In the genomic region with DNA sequence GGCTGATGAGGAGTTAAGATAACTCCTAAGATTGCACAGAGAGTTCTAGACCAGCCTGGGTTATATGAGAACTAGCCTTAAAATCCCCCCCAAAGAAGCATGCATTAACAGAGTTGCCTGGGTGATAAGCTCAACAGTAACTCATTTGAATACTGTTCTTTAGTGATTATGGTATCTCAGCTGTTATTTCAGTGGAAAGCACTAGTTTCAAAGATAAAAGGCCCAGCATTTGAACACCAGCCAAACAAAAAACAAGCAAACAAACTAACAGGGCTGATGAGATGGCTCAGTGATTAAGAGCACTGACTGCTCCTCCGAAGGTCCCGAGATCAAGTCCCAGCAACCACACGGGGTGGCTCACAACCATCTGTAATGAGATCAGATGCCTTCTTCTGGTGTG, we compare ENCODE assay signal across 31 mouse cellular contexts. TPM values are rescaled to one million over a fixed set of nuclear protein-coding genes. Genes with fewer than 3 reads are reported as not detected.
DNase-seq lines count a peak whose midpoint lies in the region; ATAC-seq and TF ChIP-seq lines count a peak whose summit lies in the region.
"Had no signal": no experiment of that assay in that cellular context is flagged by ENCODE, and none has a peak within 500 bp of the region (broad histone marks: within the 10 kb centered on the region; RNA-seq: fewer than 3 reads in every experiment).

No protein-coding gene starts in this region.

- no peak for TF ChIP-seq POLR2A in MEL (IDR thresholded peaks at IDR 0.05; ENCODE audit: control insufficient read depth in 1 of 2, insufficient read depth in 1 of 2, low read depth in 1 of 2, low read length in 2 of 2, poor library complexity in 1 of 2)

- H3K27ac ChIP-seq in MEL (ENCODE audit: control insufficient read depth, low read depth, low read length), result peak overlapping the region; percentile 72
- H3K27ac ChIP-seq in liver, embryonic 11.5 days (ENCODE audit: low read depth, low read length), result no peak overlapping the region
- 0 out of 2 replicates have a peak overlapping the region, but pooled peaks have one; percentile 48 for H3K27ac ChIP-seq in liver, embryonic 15.5 days (replicated peaks)
- H3K27ac ChIP-seq: embryonic facial prominence, embryonic 15.5 days; forebrain, embryonic 10.5 days; forebrain, embryonic 15.5 days; heart, embryonic 10.5 days; hindbrain, embryonic 13.5 days; hindbrain, postnatal 0 days had no signal

- no peak for TF ChIP-seq RAD21 in MEL (IDR thresholded peaks at IDR 0.05; ENCODE audit: low read depth, low read length)

- WGBS in liver, embryonic 11.5 days, result 70% methylated on average over 3 of the region's 3 CpGs
- 22% methylated on average over 3 of the region's 3 CpGs for WGBS in liver, embryonic 15.5 days (ENCODE audit: insufficient replicate concordance)

- peaks cover 21 to 24% of the 10 kb centered on the region in 2 experiments for H3K4me1 ChIP-seq in MEL (ENCODE audit: control insufficient read depth in 1 of 2, insufficient read depth in 2 of 2, low read length in 2 of 2)
- peaks cover 21% of the 10 kb centered on the region for H3K4me1 ChIP-seq in liver, embryonic 11.5 days (replicated peaks; ENCODE audit: control insufficient read depth, insufficient read depth, low read length)
- H3K4me1 ChIP-seq in liver, embryonic 15.5 days (replicated peaks), result peaks cover 44% of the 10 kb centered on the region

- H3K4me2 ChIP-seq in liver, embryonic 11.5 days, result no peak overlapping the region
- peak overlapping the region; percentile 3; the same call in 1 of the 2 replicates for H3K4me2 ChIP-seq in liver, embryonic 15.5 days
- H3K4me2 ChIP-seq: embryonic facial prominence, embryonic 15.5 days; forebrain, embryonic 15.5 days; hindbrain, embryonic 13.5 days had no signal

- H3K4me3 ChIP-seq in MEL (ENCODE audit: control insufficient read depth in 1 of 2, insufficient read depth in 1 of 2, low read depth in 2 of 2, low read length in 2 of 2), result peak overlapping the region; percentile 1 to 38; a peak in 3 of 4 replicates
- H3K4me3 ChIP-seq in liver, embryonic 11.5 days (ENCODE audit: low read depth, low read length), result no peak overlapping the region
- no peak overlapping the region for H3K4me3 ChIP-seq in liver, embryonic 15.5 days (replicated peaks)
- H3K4me3 ChIP-seq: embryonic facial prominence, embryonic 15.5 days; erythroblast, embryonic 14.5 days; forebrain, embryonic 10.5 days; forebrain, embryonic 15.5 days; heart, embryonic 10.5 days; hindbrain, embryonic 13.5 days had no signal

- peaks cover 70% of the 10 kb centered on the region for H3K79me2 ChIP-seq in MEL (ENCODE audit: control insufficient read depth, insufficient read depth, low read length, poor library complexity)

- TF ChIP-seq EP300 in MEL (IDR thresholded peaks at IDR 0.05; ENCODE audit: low read depth in 1 of 2, low read length in 2 of 2), result peak; percentile 94 to 97

- peak; percentile 72 for ATAC-seq in liver, embryonic 11.5 days (replicated peaks; ENCODE audit: low FRiP score)
- peak; percentile 17; the same call in 1 of the 2 replicates for ATAC-seq in liver, embryonic 15.5 days (ENCODE audit: insufficient read depth)
- peak; percentile 81 for ATAC-seq in megakaryocyte-erythroid progenitor cell, adult 5-6 weeks (replicated peaks; ENCODE audit: low FRiP score, low TSS enrichment, poor library complexity, severe bottlenecking)
- ATAC-seq: CD4-positive, CD25-positive, alpha-beta regulatory T cell, adult 4 months; forebrain, embryonic 15.5 days; hindbrain, postnatal 0 days had no signal

- no peaks in the 10 kb centered on the region for H3K27me3 ChIP-seq in MEL (ENCODE audit: control insufficient read depth in 1 of 2, insufficient read depth in 2 of 2, low read length in 2 of 2)
- no peaks in the 10 kb centered on the region for H3K27me3 ChIP-seq in liver, embryonic 11.5 days (replicated peaks; ENCODE audit: control insufficient read depth, insufficient read depth, low read length)
- H3K27me3 ChIP-seq in liver, embryonic 15.5 days, result no peaks in the 10 kb centered on the region
- H3K27me3 ChIP-seq: embryonic facial prominence, embryonic 15.5 days; forebrain, embryonic 15.5 days; hindbrain, embryonic 13.5 days had no signal

- no peak for TF ChIP-seq CTCF in MEL (IDR thresholded peaks at IDR 0.05 in 2 of 3, conservative IDR thresholded peaks at IDR 0.05 in 1 of 3; ENCODE audit: control insufficient read depth in 1 of 3, insufficient read depth in 1 of 3, low read depth in 2 of 3, low read length in 3 of 3, poor library complexity in 1 of 3, severe bottlenecking in 1 of 3)

- peaks cover 31 to 42% of the 10 kb centered on the region in 2 experiments for H3K36me3 ChIP-seq in MEL (ENCODE audit: control insufficient read depth in 1 of 2, insufficient read depth in 2 of 2, low read length in 2 of 2)
- peaks cover 13% of the 10 kb centered on the region for H3K36me3 ChIP-seq in liver, embryonic 11.5 days (ENCODE audit: control insufficient read depth, insufficient read depth, low read length)
- H3K36me3 ChIP-seq in liver, embryonic 15.5 days (replicated peaks), result peaks cover 50% of the 10 kb centered on the region

- peak overlapping the region; percentile 6; the same call in 1 of the 2 replicates for H3K9ac ChIP-seq in MEL (ENCODE audit: control insufficient read depth, low read depth, low read length, poor library complexity, severe bottlenecking)
- H3K9ac ChIP-seq in liver, embryonic 11.5 days (ENCODE audit: low read depth, low read length), result no peak overlapping the region
- no peak overlapping the region for H3K9ac ChIP-seq in liver, embryonic 15.5 days
- H3K9ac ChIP-seq: embryonic facial prominence, embryonic 15.5 days; forebrain, embryonic 15.5 days; hindbrain, embryonic 13.5 days had no signal

- peak; percentile 91 for DNase-seq in MEL (ENCODE audit: low read depth, low spot score)
- DNase-seq in liver, embryonic 11.5 days (ENCODE audit: low spot score), result no peak
- no peak for DNase-seq in lung, postnatal 36 days
- no peak for DNase-seq in urinary bladder, postnatal 10 days (ENCODE audit: low spot score)
- no peak for DNase-seq in layer of hippocampus, postnatal 36 days
- DNase-seq: adrenal gland, adult 2 months; adrenal gland, postnatal 25 days; B cell, adult 2 months; cerebellum, adult 11 months; cerebellum, adult 8-10 months; cerebellum, postnatal 14 days; embryo, embryonic 11 days; gastrocnemius, postnatal 10 days; heart, adult 18-20 months; heart, postnatal 10 days; heart, postnatal 4 days had no signal

- no peaks in the 10 kb centered on the region for H3K9me3 ChIP-seq in MEL (replicated peaks; ENCODE audit: insufficient read depth, low read length)
- H3K9me3 ChIP-seq in liver, embryonic 11.5 days (ENCODE audit: control insufficient read depth, low read length), result no peaks in the 10 kb centered on the region; the same call in 1 of the 2 replicates
- no peaks in the 10 kb centered on the region for H3K9me3 ChIP-seq in liver, embryonic 15.5 days (replicated peaks)
- H3K9me3 ChIP-seq: embryonic facial prominence, embryonic 15.5 days; forebrain, embryonic 15.5 days; G1E; heart, embryonic 10.5 days; hindbrain, embryonic 13.5 days had no signal

TF ChIP-seq in MEL, 35 proteins besides CTCF, POLR2A, EP300 and RAD21 (continues in another document):
- TF ChIP-seq USF1 (IDR thresholded peaks at IDR 0.05; ENCODE audit: low read depth, low read length) (no peak), ZMIZ1 (IDR thresholded peaks at IDR 0.05; ENCODE audit: low read depth, low read length) (peak; percentile 37; the same call in 1 of the 2 replicates), E2F4 (IDR thresholded peaks at IDR 0.05; ENCODE audit: borderline replicate concordance, low read depth, low read length) (no peak), KAT2A (conservative IDR thresholded peaks at IDR 0.05; ENCODE audit: low read depth, low read length) (no peak; the same call in 1 of the 2 replicates), CHD2 (IDR thresholded peaks at IDR 0.05; ENCODE audit: low read length) (no peak), CHD1 (IDR thresholded peaks at IDR 0.05; ENCODE audit: low read depth, low read length) (peak; percentile 80), ETS1 (IDR thresholded peaks at IDR 0.05; ENCODE audit: low read depth, low read length) (peak; percentile 100), ZC3H11A (IDR thresholded peaks at IDR 0.05; ENCODE audit: low read depth, low read length) (peak; percentile 28; the same call in 1 of the 2 replicates), NELFE (IDR thresholded peaks at IDR 0.05; ENCODE audit: low read depth, low read length) (no peak)

RNA-seq across cellular contexts. Expression of a gene that starts 4.9 kb away (rescaled TPM):
- total RNA-seq in MEL (2012; rRNA removed), result 36.0 and 37.0 TPM in 2 replicates
- 100 to 1,000 TPM in 1 of 2 experiments, 10 to 100 TPM in 1; 39.9 to 135 TPM for polyA plus RNA-seq in MEL (2012; ENCODE audit: insufficient read depth in 1 of 2, insufficient read length in 2 of 2, low read depth in 1 of 2, low replicate concordance in 2 of 2, missing spikeins in 1 of 2)
- polyA plus RNA-seq in liver, embryonic 11.5 days (2014; fragmentation: Nextera tagmentation; extraction: Ambion mirVana), result 13.0 and 14.1 TPM in 2 replicates
- polyA plus RNA-seq in liver, embryonic 15.5 days (2015; fragmentation: Nextera tagmentation; extraction: Ambion mirVana), result 6.8 and 7.2 TPM in 2 replicates
- 45.5 and 63.9 TPM in 2 replicates for total RNA-seq in megakaryocyte-erythroid progenitor cell, adult 5-6 weeks (2014; fragmentation: Nextera tagmentation)
- total RNA-seq in megakaryocyte-erythroid progenitor cell, adult 5-6 weeks (2017), result 56.5 and 63.8 TPM in 2 replicates
- 10 to 100 TPM; 54.6 to 58.2 TPM for total RNA-seq in layer of hippocampus, postnatal 36 days (2021)

RNA-seq across cellular contexts. Expression of a gene that starts 14.3 kb away (rescaled TPM):
- 18.0 and 20.3 TPM in 2 replicates for total RNA-seq in MEL (2012; rRNA removed)
- 10 to 100 TPM in 1 of 2 experiments, not detected in 1; 23.9 TPM for polyA plus RNA-seq in MEL (2012; ENCODE audit: insufficient read depth in 1 of 2, insufficient read length in 2 of 2, low read depth in 1 of 2, low replicate concordance in 2 of 2, missing spikeins in 1 of 2)
- 22.6 and 24.0 TPM in 2 replicates for polyA plus RNA-seq in liver, embryonic 11.5 days (2014; fragmentation: Nextera tagmentation; extraction: Ambion mirVana)
- polyA plus RNA-seq in liver, embryonic 15.5 days (2015; fragmentation: Nextera tagmentation; extraction: Ambion mirVana), result 6.4 and 8.0 TPM in 2 replicates
- total RNA-seq in megakaryocyte-erythroid progenitor cell, adult 5-6 weeks (2014; fragmentation: Nextera tagmentation), result 15.7 and 28.8 TPM in 2 replicates
- 19.4 and 21.3 TPM in 2 replicates for total RNA-seq in megakaryocyte-erythroid progenitor cell, adult 5-6 weeks (2017)
- total RNA-seq in layer of hippocampus, postnatal 36 days (2021), result 10 to 100 TPM; 64.3 to 69.0 TPM

RNA-seq across cellular contexts. Expression of a gene that starts 22.3 kb away (rescaled TPM):
- not detected in 2 replicates for total RNA-seq in MEL (2012; rRNA removed)
- 1 to 10 TPM in 1 of 2 experiments, not detected in 1; 7.3 TPM for polyA plus RNA-seq in MEL (2012; ENCODE audit: insufficient read depth in 1 of 2, insufficient read length in 2 of 2, low read depth in 1 of 2, low replicate concordance in 2 of 2, missing spikeins in 1 of 2)
- polyA plus RNA-seq in liver, embryonic 11.5 days (2014; fragmentation: Nextera tagmentation; extraction: Ambion mirVana), result not detected in 2 replicates
- not detected in 2 replicates for polyA plus RNA-seq in liver, embryonic 15.5 days (2015; fragmentation: Nextera tagmentation; extraction: Ambion mirVana)
- 4.3 TPM in 1 of 2 replicates, not detected in the other for total RNA-seq in megakaryocyte-erythroid progenitor cell, adult 5-6 weeks (2014; fragmentation: Nextera tagmentation)
- total RNA-seq in megakaryocyte-erythroid progenitor cell, adult 5-6 weeks (2017), result 4.5 TPM in 1 of 2 replicates, not detected in the other
- not detected for total RNA-seq in layer of hippocampus, postnatal 36 days (2021)
- total RNA-seq: adrenal gland, postnatal 25 days; common myeloid progenitor, adult 5-6 weeks; gastrocnemius, postnatal 10 days; gastrocnemius, postnatal 4 days; heart, postnatal 4 days had no signal
- polyA plus RNA-seq: CD4-positive, CD25-positive, alpha-beta regulatory T cell, adult 4 months; embryonic facial prominence, embryonic 11.5 days; embryonic facial prominence, embryonic 15.5 days; forebrain, embryonic 10.5 days; forebrain, embryonic 15.5 days; heart, embryonic 10.5 days; heart, embryonic 14.5 days; hindbrain, embryonic 13.5 days; hindbrain, postnatal 0 days had no signal

Comparison
In these comparisons a context has a peak if more than half of its experiments do, and no peak if none do; other contexts are left out.
1. H3K4me3 ChIP-seq: peak in MEL (2 of 2); none in liver, embryonic 11.5 days (single experiment) and liver, embryonic 15.5 days (single experiment).
2. ATAC-seq: peak in every context shown above with its lines; median percentile 81 in megakaryocyte-erythroid progenitor cell, adult 5-6 weeks; 72 in liver, embryonic 11.5 days; 17 in liver, embryonic 15.5 days.